Mouse (Mus musculus) liver, embryonic 14.5 days (tissue): ENCODE results near the gene Nkg7. TPM values are rescaled to one million over a fixed set of nuclear protein-coding genes. Genes with fewer than 3 reads are reported as not detected.

Experiments used
- ATAC-seq: fragments of 200-750 bp; cut with Nextera tagmentation; 2 replicates; pipeline ENCODE4 v1.8.0; 2017; ENCODE audit warnings: moderate number of reproducible peaks, mild to moderate bottlenecking, moderate library complexity; ENCODE audit not compliant: insufficient read depth
- DNase-seq, 3 experiments: peaks; one replicate each; pipeline ENCODE4 v3.0.0-alpha.2; 2012 to 2013; ENCODE audit warnings: low read depth in 3 of 3, low spot score in 3 of 3
- H3K27ac ChIP-seq: fragments of 300-500 bp; sonication (generic); 2 replicates; pipeline ENCODE4 v1.5.1; 2014; ENCODE audit warnings: moderate library complexity, mild to moderate bottlenecking, control low read depth, inconsistent platforms
- H3K27me3 ChIP-seq: fragments of 300-500 bp; sonication (generic); 2 replicates; pipeline ENCODE4 v1.6.1; 2014; ENCODE audit warnings: mild to moderate bottlenecking, low read length, moderate library complexity; ENCODE audit not compliant: control insufficient read depth, insufficient read depth
- H3K36me3 ChIP-seq: fragments of 300-500 bp; sonication (generic); replicated peaks from 2 replicates; pipeline ENCODE4 v1.6.1; 2014; ENCODE audit warnings: low read depth; ENCODE audit not compliant: control insufficient read depth, insufficient read depth
- H3K4me1 ChIP-seq, 2 experiments: fragments of 200-500 bp in 1 of 2; fragments of 300-500 bp in 1 of 2; sonication (generic) in 1 of 2; replicated peaks; 2 replicates each; pipeline ENCODE4 v1.6.1; 2012 to 2014; ENCODE audit warnings: antibody characterized with exemption in 1 of 2, inconsistent platforms in 1 of 2, low read length in 1 of 2; ENCODE audit not compliant: control insufficient read depth in 2 of 2, insufficient read depth in 2 of 2
- H3K4me2 ChIP-seq: fragments of 300-500 bp; sonication (generic); 2 replicates; pipeline ENCODE4 v1.6.1; 2014; ENCODE audit warnings: low read depth, mild to moderate bottlenecking, control low read depth, moderate library complexity
- H3K4me3 ChIP-seq, 2 experiments: fragments of 200-500 bp in 1 of 2; fragments of 300-500 bp in 1 of 2; sonication (generic) in 1 of 2; 2 replicates each; pipeline ENCODE4 v1.5.1; 2012 to 2014; ENCODE audit warnings: low read depth in 2 of 2, low read length in 2 of 2, mild to moderate bottlenecking in 2 of 2, control low read depth in 1 of 2, inconsistent platforms in 1 of 2, moderate library complexity in 1 of 2; ENCODE audit not compliant: insufficient read depth in 1 of 2
- H3K9ac ChIP-seq: fragments of 300-500 bp; sonication (generic); replicated peaks from 2 replicates; pipeline ENCODE4 v1.6.1; 2014; ENCODE audit warnings: mild to moderate bottlenecking, control low read depth, moderate library complexity
- H3K9me3 ChIP-seq: fragments of 300-500 bp; sonication (generic); 2 replicates; pipeline ENCODE4 v1.6.1; 2016; ENCODE audit warnings: low read length, mixed read lengths; ENCODE audit not compliant: control insufficient read depth
- CTCF ChIP-seq: IDR thresholded peaks from 2 replicates; pipeline ENCODE4 v1.5.1; 2016; ENCODE audit warnings: antibody characterized with exemption, low read depth, control low read depth
- EP300 ChIP-seq: IDR thresholded peaks from 2 replicates; pipeline ENCODE4 v1.6.1; 2016; ENCODE audit warnings: antibody characterized with exemption, low read depth
- WGBS: fragments of 180-500 bp; shearing (Covaris S2); extraction: QIAGEN DNeasy Blood & Tissue Kit; methylation state at CpG from one replicate; pipeline ENCODE4 v1.1.7; 2014; ENCODE audit not compliant: insufficient replicate concordance; 5-methylcytosine and 5-hydroxymethylcytosine counted together
- polyA plus RNA-seq, 2 experiments: library from polyadenylated mRNA; depleted of rRNA in 1 of 2; stranded (reverse) in 1 of 2; unstranded in 1 of 2; fragments of >200 nt; fragmentation: Nextera tagmentation in 1 of 2; extraction: Ambion mirVana in 1 of 2; gene quantifications; 2 replicates each; pipeline versions ENCODE4 v1.2.1 to v1.2.3; 2012 to 2014

Gene Nkg7
- polyA plus RNA-seq (2012; rRNA removed) = 3.1 and 4.3 TPM in 2 replicates
- 10.2 and 13.2 TPM in 2 replicates for polyA plus RNA-seq (2014; fragmentation: Nextera tagmentation; extraction: Ambion mirVana)

DNA sequence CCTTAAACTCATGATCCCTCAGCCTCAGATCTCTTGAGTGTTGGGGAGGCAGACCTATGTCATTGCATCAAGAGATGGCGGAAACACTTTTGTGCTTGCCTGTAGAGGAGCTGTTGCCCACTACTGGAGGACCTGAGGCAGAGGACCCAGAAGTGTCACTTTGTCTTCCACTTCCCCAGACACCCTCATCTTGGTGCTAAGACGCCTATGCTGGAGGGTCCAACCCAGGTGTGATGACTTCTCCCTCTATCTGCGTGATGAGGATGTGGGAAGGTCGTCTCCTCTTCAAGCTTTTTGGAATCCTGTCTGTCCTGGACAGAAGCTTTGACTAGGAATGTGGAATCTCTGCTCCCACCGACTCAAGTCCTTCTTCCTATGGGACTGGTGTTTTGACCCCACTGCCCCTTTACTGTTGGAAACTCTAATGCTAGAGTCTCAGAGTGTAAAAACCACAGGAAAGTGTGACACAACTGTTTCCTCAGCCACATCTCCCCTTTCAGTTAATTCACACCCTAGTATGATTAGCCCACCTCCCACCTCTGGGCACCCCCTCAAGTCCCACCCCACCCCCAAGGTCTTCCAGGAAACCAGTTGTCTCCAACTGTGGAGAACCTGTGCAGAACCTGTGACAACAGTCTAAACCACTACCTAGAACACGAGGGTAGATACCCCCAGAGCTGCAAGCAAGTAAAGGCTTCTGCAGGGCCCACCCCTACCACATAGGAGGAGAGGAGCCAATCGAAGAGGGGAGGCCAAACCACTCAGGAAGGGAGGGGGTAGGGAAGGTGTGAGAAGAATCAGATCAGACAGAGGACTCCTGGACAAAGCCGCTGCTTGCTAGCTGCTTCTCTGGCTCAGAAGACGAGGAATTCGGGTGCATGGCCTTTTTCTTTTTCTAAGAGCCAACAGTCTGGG, at the start of gene Nkg7:
Gene Nkg7 (plus strand): TSS at position 733 of the 915 bp plus-strand sequence.
- WGBS = 43% methylated on average over 10 of the region's 10 CpGs
- H3K4me3 ChIP-seq = no peak within 1 kb of the TSS

DNA sequence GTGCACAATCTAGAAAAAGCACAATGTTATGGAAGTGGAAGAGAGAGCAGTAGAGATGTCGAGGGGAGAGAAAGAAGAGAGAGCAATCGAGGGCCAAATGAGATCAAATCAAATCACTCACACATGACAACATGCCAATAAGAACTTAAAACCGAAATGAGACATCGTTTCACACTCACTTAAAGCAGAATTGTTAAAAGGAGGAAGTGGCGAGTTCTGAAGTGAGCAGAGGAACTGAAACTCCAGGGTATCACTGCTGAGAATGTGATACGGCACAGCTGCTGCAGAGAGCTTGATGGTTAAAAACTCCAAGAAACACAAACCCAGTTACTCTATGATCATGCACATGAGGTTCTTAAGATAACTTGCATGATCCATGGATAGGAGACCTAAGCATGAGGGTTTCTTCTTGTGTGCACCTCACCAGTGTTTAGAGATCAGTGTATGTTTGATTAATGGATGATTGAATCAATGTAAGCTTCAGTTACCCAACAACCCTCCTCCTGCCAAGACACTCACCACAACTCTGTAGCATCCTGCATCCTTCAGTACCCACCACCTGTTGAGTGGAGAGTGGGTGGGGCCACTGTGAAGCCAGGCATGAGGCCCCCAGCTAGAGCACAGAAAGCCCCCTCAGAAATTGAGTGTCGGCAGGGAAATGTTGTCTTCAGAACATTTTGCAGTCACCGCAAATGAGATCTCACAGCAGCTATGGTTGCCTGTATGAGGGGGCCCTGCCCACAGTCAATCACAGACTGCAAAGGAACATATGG, 44.3 kb upstream of the Nkg7 start:
- no peaks in the 10 kb centered on the region for H3K27me3 ChIP-seq
- no peaks in the 10 kb centered on the region for H3K9me3 ChIP-seq
- no peak overlapping the region for H3K27ac ChIP-seq
- no peaks in the 10 kb centered on the region for H3K4me1 ChIP-seq
- H3K4me2 ChIP-seq = no peak overlapping the region
- no peak overlapping the region for H3K9ac ChIP-seq
- TF ChIP-seq EP300 (no peak), CTCF (no peak)
- WGBS = 33% methylated on average over 8 of the region's 8 CpGs
- DNase-seq (peak in 1 of 3 experiments; percentile 6), ATAC-seq (no peak)
- H3K4me3 ChIP-seq = no peak overlapping the region
- no peaks in the 10 kb centered on the region for H3K36me3 ChIP-seq

More for the DNA sequence above, at the start of gene Nkg7:
- Histone ChIP-seq H3K4me2 (no peak within 1 kb of the TSS), H3K27me3 (no peaks in the 10 kb centered on the region), H3K4me1 (no peaks in the 10 kb centered on the region), H3K9me3 (no peaks in the 10 kb centered on the region), H3K27ac (no peak within 1 kb of the TSS), H3K36me3 (no peaks in the 10 kb centered on the region), H3K9ac (no peak within 1 kb of the TSS)
- DNase-seq = no peak
- TF ChIP-seq CTCF = no peak
- TF ChIP-seq EP300 = no peak
- ATAC-seq = no peak

DNA sequence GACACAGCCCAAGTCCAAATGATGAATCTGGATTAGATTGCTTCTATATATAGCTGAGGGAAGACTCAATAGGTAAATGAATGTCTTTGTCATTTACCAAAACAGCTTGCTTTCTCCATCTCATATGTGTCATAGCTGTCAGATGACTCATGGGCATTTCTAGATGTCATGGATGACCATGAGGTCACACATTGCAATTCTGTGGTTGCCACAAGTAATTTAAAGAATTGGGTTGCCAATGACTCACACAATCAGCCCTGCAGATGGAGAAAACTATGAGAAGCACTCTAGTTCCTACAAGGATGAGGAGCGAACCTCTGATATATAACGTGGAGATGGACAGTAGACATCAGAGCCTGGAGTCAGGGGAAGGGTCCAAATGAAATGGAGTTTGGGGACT, 37.4 kb upstream of the Nkg7 start:
- no peak overlapping the region for H3K27ac ChIP-seq
- ATAC-seq = no peak
- no peaks in the 10 kb centered on the region for H3K9me3 ChIP-seq
- no peak overlapping the region for H3K4me2 ChIP-seq
- no peaks in the 10 kb centered on the region for H3K27me3 ChIP-seq
- no peak overlapping the region for H3K9ac ChIP-seq
- TF ChIP-seq EP300 (no peak), CTCF (no peak)
- H3K4me1 ChIP-seq = no peaks in the 10 kb centered on the region
- 60% methylated on average over 2 of the region's 2 CpGs for whole genome bisulfite sequencing
- DNase-seq = no peak
- H3K4me3 ChIP-seq = no peak overlapping the region
- no peaks in the 10 kb centered on the region for H3K36me3 ChIP-seq

DNA sequence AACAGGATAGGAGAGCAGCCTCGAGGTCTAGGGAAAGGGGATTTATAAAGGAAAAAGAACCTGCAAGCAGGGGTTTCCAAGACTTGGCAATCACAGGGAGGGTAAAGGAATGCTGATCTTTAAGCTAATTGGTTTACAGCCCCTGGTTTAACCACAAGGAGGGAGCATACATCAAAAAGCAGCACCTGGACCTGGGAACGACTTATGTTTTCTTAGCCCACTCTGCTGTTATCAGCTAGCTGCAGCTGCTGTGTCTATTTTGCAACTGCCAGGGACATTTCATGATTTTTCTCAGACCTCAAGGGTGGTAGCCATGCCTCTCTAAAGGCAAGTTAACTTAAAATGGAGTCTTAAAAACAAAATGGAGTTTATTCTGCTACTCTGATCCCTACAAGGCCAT, 34.2 kb upstream of the Nkg7 start:
- no peak overlapping the region for H3K4me2 ChIP-seq
- no peak overlapping the region for H3K27ac ChIP-seq
- no peak for TF ChIP-seq CTCF
- peak; percentile 23; the same call in 1 of the 2 replicates for TF ChIP-seq EP300
- DNase-seq (no peak), ATAC-seq (no peak)
- no peaks in the 10 kb centered on the region for H3K4me1 ChIP-seq
- no peaks in the 10 kb centered on the region for H3K9me3 ChIP-seq
- H3K36me3 ChIP-seq = no peaks in the 10 kb centered on the region
- no peak overlapping the region for H3K9ac ChIP-seq
- no peaks in the 10 kb centered on the region for H3K27me3 ChIP-seq
- 7% methylated on average over 2 of the region's 2 CpGs for WGBS
- H3K4me3 ChIP-seq = no peak overlapping the region

DNA sequence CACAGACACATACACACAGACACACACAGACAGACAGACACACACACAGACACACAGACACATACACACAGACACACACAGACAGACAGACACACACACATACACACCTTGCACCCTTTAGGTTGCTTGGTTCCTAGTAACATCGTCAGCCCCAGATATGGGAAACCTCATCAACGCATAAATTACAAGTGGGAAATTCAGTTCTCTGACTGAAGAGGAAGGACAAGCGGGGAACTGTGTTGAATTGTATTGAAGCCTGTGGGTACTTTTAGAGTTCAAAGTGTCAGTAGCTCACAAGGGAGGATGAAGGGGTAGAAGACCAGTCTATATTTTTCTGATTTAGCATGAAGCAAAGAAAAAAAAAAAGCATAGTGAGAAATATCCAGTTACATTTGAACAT, 29.3 kb upstream of the Nkg7 start:
- Histone ChIP-seq H3K36me3 (no peaks in the 10 kb centered on the region), H3K4me1 (no peaks in the 10 kb centered on the region), H3K4me2 (no peak overlapping the region), H3K27me3 (no peaks in the 10 kb centered on the region), H3K9me3 (no peaks in the 10 kb centered on the region), H3K9ac (no peak overlapping the region), H3K27ac (no peak overlapping the region), H3K4me3 (no peak overlapping the region)
- ATAC-seq = no peak
- 41% methylated on average over 3 of the region's 3 CpGs for WGBS
- DNase-seq = no peak
- no peak for TF ChIP-seq CTCF
- TF ChIP-seq EP300 = no peak
